Mouse (Mus musculus) forebrain, embryonic 16.5 days (tissue): ENCODE measurements at regions not wholly inside any gene's neighbourhood (a gene's known extent, or its start where the extent isn't known, plus 50 kb on each side); places are given as distances from the start of the nearest gene placed in this dataset.

Experiments used
- ATAC-seq: fragments of 200-750 bp; cut with Nextera tagmentation; 2 replicates; pipeline ENCODE4 v1.8.0; 2017; ENCODE audit warnings: mild to moderate bottlenecking, moderate library complexity
- H3K27ac ChIP-seq: fragments of 300-500 bp; sonication (generic); 2 replicates; pipeline ENCODE4 v1.5.1; 2014; ENCODE audit warnings: low read length, control low read depth
- H3K27me3 ChIP-seq: fragments of 300-500 bp; sonication (generic); replicated peaks from 2 replicates; pipeline ENCODE4 v1.6.1; 2014; ENCODE audit warnings: low read length; ENCODE audit not compliant: control insufficient read depth, insufficient read depth
- H3K36me3 ChIP-seq: fragments of 300-500 bp; sonication (generic); 2 replicates; pipeline ENCODE4 v1.6.1; 2014; ENCODE audit not compliant: control insufficient read depth, insufficient read depth
- H3K4me1 ChIP-seq: fragments of 300-500 bp; sonication (generic); replicated peaks from 2 replicates; pipeline ENCODE4 v1.6.1; 2014; ENCODE audit warnings: low read length; ENCODE audit not compliant: control insufficient read depth, insufficient read depth
- H3K4me2 ChIP-seq: fragments of 300-500 bp; sonication (generic); 2 replicates; pipeline ENCODE4 v1.6.1; 2014; ENCODE audit warnings: mild to moderate bottlenecking, low read length, control low read depth
- H3K4me3 ChIP-seq: fragments of 300-500 bp; sonication (generic); replicated peaks from 2 replicates; pipeline ENCODE4 v1.5.1; 2014; ENCODE audit warnings: mild to moderate bottlenecking, low read length, control low read depth
- H3K9ac ChIP-seq: fragments of 300-500 bp; sonication (generic); replicated peaks from 2 replicates; pipeline ENCODE4 v1.6.1; 2014; ENCODE audit warnings: low read depth, low read length, control low read depth
- H3K9me3 ChIP-seq: fragments of 300-500 bp; sonication (generic); 2 replicates; pipeline ENCODE4 v1.6.1; 2016; ENCODE audit warnings: low read length; ENCODE audit not compliant: control insufficient read depth
- whole genome bisulfite sequencing: fragments of 180-500 bp; shearing (Covaris S2); extraction: QIAGEN DNeasy Blood & Tissue Kit; methylation state at CpG from one replicate; pipeline ENCODE4 v1.1.7; 2014; 5-methylcytosine and 5-hydroxymethylcytosine counted together

DNA sequence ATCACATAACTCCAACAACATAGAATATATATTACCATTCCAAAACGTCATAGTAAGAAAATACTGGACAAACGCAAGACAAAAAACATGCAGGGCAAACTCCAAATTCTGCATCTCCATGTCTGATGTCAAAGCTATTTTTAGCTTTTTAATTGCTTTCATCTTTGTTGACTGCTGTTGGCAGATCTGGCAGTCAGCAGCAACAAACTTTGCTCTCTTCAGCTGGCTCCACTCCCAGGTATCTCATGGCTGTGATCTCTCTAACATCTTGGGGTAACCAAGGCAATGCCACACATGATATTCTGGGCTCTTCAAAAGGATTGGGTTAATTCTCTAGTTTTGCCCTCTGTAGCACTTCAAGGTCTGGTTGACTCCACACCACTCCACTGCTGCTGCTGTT is 128.9 kb upstream of the Fst start:
- no peak for ATAC-seq
- no peak overlapping the region for H3K27ac ChIP-seq
- 81% methylated on average over 2 of the region's 2 CpGs for WGBS

DNA sequence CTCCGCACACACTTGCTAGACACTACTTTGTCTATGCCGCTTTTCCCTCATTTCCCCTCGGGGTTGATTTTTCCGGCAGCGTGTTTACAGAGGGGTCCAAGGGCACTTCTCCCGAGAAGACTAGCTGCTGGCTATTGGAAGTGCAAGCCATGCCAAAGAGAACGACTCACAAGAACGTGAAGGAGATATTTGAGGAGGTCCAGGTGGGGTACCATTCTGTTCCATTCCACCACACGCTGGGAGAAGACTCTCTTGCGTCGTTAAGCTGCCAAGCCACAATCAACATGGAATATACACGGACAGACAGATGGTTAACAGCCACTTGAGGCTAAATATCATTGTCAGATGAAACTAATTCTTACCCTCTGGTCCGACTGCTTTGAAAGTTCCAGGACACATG is 144.6 kb upstream of the Fst start:
- ATAC-seq: peak; percentile 10
- 76% methylated on average over 13 of the region's 13 CpGs for WGBS
- H3K9me3 ChIP-seq: no peaks in the 10 kb centered on the region

More for the DNA sequence above, 128.9 kb upstream of the Fst start:
- no peak overlapping the region for H3K9ac ChIP-seq
- no peaks in the 10 kb centered on the region for H3K27me3 ChIP-seq
- no peaks in the 10 kb centered on the region for H3K9me3 ChIP-seq
- H3K4me2 ChIP-seq: no peak overlapping the region
- no peak overlapping the region for H3K4me3 ChIP-seq
- H3K4me1 ChIP-seq: no peaks in the 10 kb centered on the region; the same call in 1 of the 2 replicates
- no peaks in the 10 kb centered on the region for H3K36me3 ChIP-seq

DNA sequence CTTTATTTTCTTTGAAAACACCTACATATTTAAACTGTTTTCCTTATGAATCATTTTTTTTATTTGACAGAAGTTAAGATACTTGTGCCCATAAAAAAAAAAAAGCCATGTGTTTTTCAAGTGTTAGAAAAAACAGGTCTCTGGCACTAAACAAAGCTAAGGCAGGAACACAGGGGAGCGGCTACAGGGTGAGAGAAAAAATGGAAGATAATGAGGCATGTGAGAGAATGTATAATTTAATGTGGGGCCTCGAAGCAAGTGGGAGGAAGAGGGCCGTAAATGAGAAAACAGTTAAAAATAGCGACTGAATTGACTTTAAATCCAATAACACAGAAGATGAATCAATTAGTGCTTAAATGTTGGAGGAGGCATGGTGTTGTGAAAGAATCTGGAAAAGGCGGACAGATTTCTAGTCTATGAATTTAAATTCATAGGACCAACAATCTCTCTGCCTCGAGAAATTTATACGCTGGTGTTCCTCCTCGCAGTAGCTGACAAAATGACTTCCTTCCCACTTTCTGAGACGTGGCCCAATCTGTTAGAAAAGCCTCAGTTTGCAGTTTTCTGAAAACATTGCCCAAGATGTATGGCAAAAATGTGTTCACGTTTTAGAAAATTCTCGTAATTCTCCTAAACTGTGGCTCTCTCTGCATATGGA is 145.4 kb upstream of the Fst start:
- Histone ChIP-seq H3K4me1 (peaks cover 8% of the 10 kb centered on the region), H3K4me2 (no peak overlapping the region), H3K4me3 (no peak overlapping the region), H3K9ac (no peak overlapping the region), H3K36me3 (no peaks in the 10 kb centered on the region), H3K27ac (no peak overlapping the region), H3K27me3 (no peaks in the 10 kb centered on the region), H3K9me3 (no peaks in the 10 kb centered on the region)
- peak; percentile 92 for ATAC-seq
- WGBS: 56% methylated on average over 11 of the region's 11 CpGs

More for the DNA sequence above, 144.6 kb upstream of the Fst start:
- no peaks in the 10 kb centered on the region for H3K36me3 ChIP-seq
- peaks cover 8% of the 10 kb centered on the region for H3K4me1 ChIP-seq
- no peak overlapping the region for H3K4me3 ChIP-seq
- H3K4me2 ChIP-seq: no peak overlapping the region
- no peak overlapping the region for H3K27ac ChIP-seq
- no peak overlapping the region for H3K9ac ChIP-seq
- H3K27me3 ChIP-seq: no peaks in the 10 kb centered on the region

DNA sequence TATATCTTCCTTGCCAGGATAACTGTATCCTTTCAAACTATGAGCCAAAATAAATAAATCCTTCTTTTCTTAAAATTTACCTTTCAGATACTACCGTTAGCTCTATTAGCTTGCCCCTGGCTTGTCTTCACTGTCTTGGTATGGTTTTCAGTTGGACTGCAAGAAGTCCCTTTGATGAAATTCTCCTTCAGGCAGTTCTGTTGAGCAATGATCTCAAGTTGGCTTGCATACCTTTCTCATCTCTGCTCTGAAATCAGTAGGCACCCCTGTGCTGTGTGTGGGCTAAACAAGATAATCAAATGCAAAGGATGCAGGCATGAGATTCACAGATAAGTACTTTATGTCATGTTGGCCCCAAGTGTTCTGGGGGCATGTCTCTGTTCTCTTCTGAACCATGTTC is 155.2 kb upstream of the Fst start:
- no peaks in the 10 kb centered on the region for H3K27me3 ChIP-seq
- no peak for ATAC-seq
- no peaks in the 10 kb centered on the region for H3K9me3 ChIP-seq
- no peak overlapping the region for H3K4me3 ChIP-seq
- H3K9ac ChIP-seq: no peak overlapping the region
- WGBS: 94% methylated on average over 1 of the region's 1 CpGs
- no peaks in the 10 kb centered on the region for H3K36me3 ChIP-seq
- H3K4me2 ChIP-seq: no peak overlapping the region
- H3K27ac ChIP-seq: no peak overlapping the region
- H3K4me1 ChIP-seq: no peaks in the 10 kb centered on the region

DNA sequence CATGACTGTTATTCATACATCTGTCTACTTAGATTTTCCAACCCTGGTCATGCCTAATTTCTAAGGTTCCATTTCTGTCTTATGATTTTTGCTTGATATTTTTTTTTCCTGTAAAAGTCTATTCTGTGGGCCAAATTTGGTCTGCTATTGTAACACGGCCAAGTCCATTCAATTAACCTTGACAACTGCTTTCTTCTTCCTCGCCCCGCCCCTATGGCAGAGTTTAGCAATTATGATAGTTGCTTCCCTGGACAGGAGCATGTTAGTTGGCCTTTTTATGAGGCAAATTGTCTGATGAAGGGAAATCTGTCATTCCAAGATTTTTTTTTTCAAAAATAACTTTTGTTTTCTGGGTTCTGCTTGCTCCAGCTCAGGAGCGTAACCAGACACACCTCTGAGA is 160.7 kb upstream of the Fst start:
- Histone ChIP-seq H3K36me3 (no peaks in the 10 kb centered on the region), H3K27ac (no peak overlapping the region), H3K27me3 (no peaks in the 10 kb centered on the region), H3K9ac (no peak overlapping the region), H3K4me3 (no peak overlapping the region), H3K4me1 (no peaks in the 10 kb centered on the region), H3K9me3 (no peaks in the 10 kb centered on the region), H3K4me2 (no peak overlapping the region)
- WGBS: 84% methylated on average over 4 of the region's 4 CpGs
- ATAC-seq: no peak

DNA sequence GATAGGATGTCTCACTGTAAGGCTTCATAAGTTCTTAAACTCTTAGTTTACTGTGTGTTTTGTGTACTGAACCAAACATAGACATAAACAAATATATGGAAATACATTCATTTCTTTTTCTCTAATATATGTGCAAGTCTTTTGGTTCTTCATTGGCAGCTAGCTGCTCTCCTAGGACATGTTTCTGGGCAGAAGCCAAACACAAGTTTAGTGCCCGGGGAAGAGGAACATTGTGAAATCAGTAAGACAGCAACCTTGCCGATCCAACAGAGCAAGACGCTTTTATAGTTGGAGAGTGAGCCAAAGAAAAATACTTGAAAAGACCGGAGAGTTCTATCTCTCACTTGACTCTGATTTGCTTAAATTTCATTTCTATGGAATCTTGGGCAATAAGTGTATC is 178.0 kb upstream of the Fst start:
- no peaks in the 10 kb centered on the region for H3K9me3 ChIP-seq
- H3K4me2 ChIP-seq: no peak overlapping the region
- H3K4me1 ChIP-seq: no peaks in the 10 kb centered on the region
- no peaks in the 10 kb centered on the region for H3K36me3 ChIP-seq
- H3K27me3 ChIP-seq: no peaks in the 10 kb centered on the region
- no peak for ATAC-seq
- H3K27ac ChIP-seq: no peak overlapping the region
- no peak overlapping the region for H3K4me3 ChIP-seq
- H3K9ac ChIP-seq: no peak overlapping the region
- 89% methylated on average over 4 of the region's 4 CpGs for WGBS

DNA sequence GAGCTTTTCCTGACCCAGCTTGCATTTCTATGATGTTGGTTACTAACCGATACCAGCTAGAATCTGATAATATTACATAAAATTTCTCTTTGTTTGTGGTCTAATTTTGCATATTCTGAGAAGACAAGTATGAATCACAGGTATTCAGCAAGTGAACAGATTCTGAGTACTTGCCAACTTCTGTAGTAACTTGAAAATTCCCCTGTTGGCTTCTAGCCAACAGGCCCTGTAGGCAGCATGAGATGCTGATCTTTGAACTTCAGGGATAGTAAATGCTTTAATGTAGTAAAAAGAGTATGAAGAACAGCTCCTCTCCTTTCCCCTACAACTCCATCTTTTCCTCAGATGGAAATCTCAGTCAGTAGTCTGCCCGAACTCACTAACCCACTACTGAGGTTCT is 178.5 kb upstream of the Mocs2 start:
- no peaks in the 10 kb centered on the region for H3K4me1 ChIP-seq
- H3K4me2 ChIP-seq: no peak overlapping the region
- no peaks in the 10 kb centered on the region for H3K27me3 ChIP-seq
- no peak overlapping the region for H3K9ac ChIP-seq
- H3K36me3 ChIP-seq: no peaks in the 10 kb centered on the region
- no peaks in the 10 kb centered on the region for H3K9me3 ChIP-seq
- ATAC-seq: no peak
- WGBS: 94% methylated on average over 2 of the region's 2 CpGs
- H3K27ac ChIP-seq: no peak overlapping the region
- H3K4me3 ChIP-seq: no peak overlapping the region

DNA sequence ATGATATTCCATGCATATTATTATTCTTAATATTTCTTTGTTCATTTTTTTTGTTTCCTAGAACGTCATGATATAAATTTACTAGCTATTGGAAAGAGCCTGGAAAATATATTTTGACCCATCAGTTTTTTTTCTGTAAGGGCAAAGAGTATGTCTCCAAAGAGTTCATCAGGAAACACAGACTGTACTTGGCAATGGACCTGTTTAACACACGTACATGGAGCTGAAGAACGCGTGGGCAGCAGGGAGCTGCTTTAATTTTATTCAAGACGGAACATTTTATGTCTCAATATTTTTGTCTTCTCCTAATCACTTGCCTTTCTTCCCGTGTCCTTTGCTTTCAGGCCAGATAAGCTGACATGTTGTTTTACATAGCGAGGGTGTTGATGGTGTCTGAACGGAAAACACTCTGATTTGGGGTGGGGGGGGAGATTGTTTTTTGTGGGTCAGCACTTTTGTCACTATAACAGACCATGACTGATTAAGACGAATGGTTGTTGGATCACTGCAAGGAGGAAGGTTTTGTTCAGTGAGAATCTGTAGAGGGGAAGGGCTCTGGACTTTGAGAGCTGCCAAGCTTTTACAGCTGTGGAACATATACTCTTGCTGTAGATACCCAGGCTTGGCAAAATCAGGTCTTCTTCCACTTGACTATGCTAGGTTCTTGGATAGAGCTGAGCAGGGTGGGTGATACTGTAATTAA is 176.2 kb upstream of the Mocs2 start:
- H3K9me3 ChIP-seq: no peaks in the 10 kb centered on the region
- no peaks in the 10 kb centered on the region for H3K4me1 ChIP-seq
- ATAC-seq: no peak
- H3K27me3 ChIP-seq: no peaks in the 10 kb centered on the region
- no peak overlapping the region for H3K27ac ChIP-seq
- no peaks in the 10 kb centered on the region for H3K36me3 ChIP-seq
- WGBS: 74% methylated on average over 9 of the region's 9 CpGs
- H3K4me2 ChIP-seq: no peak overlapping the region
- H3K9ac ChIP-seq: no peak overlapping the region
- H3K4me3 ChIP-seq: no peak overlapping the region

DNA sequence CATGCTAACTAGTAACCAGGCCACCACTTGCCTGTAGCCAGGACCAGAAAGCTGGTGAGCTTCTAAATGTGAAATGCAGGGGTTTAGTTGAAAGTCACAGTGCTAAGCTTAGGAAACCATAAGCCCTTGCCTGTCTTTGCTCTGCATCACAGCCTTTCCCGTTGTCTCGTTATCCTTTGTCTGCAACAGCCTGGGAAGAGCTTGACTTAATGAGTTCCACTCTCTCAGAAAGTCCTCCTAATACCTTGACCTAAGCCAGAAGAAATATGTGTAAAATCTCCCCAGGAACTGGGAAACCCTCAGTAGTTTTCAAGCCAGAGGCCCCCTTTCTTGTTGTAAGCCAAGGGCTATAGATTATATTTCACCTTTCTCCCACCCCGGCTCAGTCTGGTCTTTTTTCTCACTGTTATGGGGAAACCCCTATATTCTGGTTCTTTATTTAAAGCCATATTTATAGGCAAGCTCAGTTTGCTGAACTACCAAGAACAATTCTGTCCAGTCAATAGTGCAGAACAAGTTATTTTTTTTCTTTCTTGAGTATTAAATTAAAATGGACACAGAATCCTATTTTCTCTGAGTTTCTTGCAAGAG is 175.0 kb upstream of the Mocs2 start:
- Histone ChIP-seq H3K36me3 (no peaks in the 10 kb centered on the region), H3K9ac (no peak overlapping the region), H3K4me2 (no peak overlapping the region), H3K4me3 (no peak overlapping the region), H3K27ac (no peak overlapping the region), H3K4me1 (no peaks in the 10 kb centered on the region), H3K27me3 (no peaks in the 10 kb centered on the region), H3K9me3 (no peaks in the 10 kb centered on the region)
- WGBS: 32% methylated on average over 3 of the region's 3 CpGs
- no peak for ATAC-seq
